Mouse (Mus musculus) kidney, postnatal 0 days (tissue): ENCODE measurements around the gene Far1. TPM values are rescaled to one million over a fixed set of nuclear protein-coding genes. Genes with fewer than 3 reads are reported as not detected.

ENCODE experiments used
- ATAC-seq: fragments of 200-750 bp; cut with Nextera tagmentation; replicated peaks from 2 replicates; pipeline ENCODE4 v1.8.0; 2017; ENCODE audit warnings: low read depth, moderate number of reproducible peaks, moderate TSS enrichment, moderate library complexity; ENCODE audit not compliant: low FRiP score
- DNase-seq: peaks from one replicate; pipeline ENCODE4 v3.0.0-alpha.2; 2016; ENCODE audit warnings: low spot score
- H3K27ac ChIP-seq: fragments of 300-500 bp; sonication (generic); 2 replicates; pipeline ENCODE4 v1.5.1; 2014; ENCODE audit warnings: mild to moderate bottlenecking
- H3K27me3 ChIP-seq: fragments of 300-500 bp; sonication (generic); 2 replicates; pipeline ENCODE4 v1.6.1; 2014; ENCODE audit warnings: low read length, mixed read lengths; ENCODE audit not compliant: insufficient read depth
- H3K36me3 ChIP-seq: fragments of 300-500 bp; sonication (generic); 2 replicates; pipeline ENCODE4 v1.6.1; 2014; ENCODE audit warnings: low read length, mixed read lengths; ENCODE audit not compliant: insufficient read depth
- H3K4me1 ChIP-seq: fragments of 300-500 bp; sonication (generic); replicated peaks from 2 replicates; pipeline ENCODE4 v1.6.1; 2014; ENCODE audit warnings: antibody characterized with exemption, low read length, mixed read lengths; ENCODE audit not compliant: insufficient read depth
- H3K4me2 ChIP-seq: fragments of 300-500 bp; sonication (generic); 2 replicates; pipeline ENCODE4 v1.6.1; 2014; ENCODE audit warnings: mild to moderate bottlenecking, low read length, moderate library complexity, mixed read lengths
- H3K4me3 ChIP-seq: fragments of 300-500 bp; sonication (generic); replicated peaks from 2 replicates; pipeline ENCODE4 v1.5.1; 2014; ENCODE audit warnings: low read depth, low read length
- H3K9ac ChIP-seq: fragments of 300-500 bp; sonication (generic); 2 replicates; pipeline ENCODE4 v1.6.1; 2014; ENCODE audit warnings: low read depth, low read length
- H3K9me3 ChIP-seq: fragments of 300-500 bp; sonication (generic); replicated peaks from 2 replicates; pipeline ENCODE4 v1.6.1; 2016; ENCODE audit warnings: low read length, inconsistent platforms, mixed read lengths
- CTCF ChIP-seq: IDR thresholded peaks from 2 replicates; pipeline ENCODE4 v1.5.1; 2016; ENCODE audit warnings: antibody characterized with exemption, low read depth, mild to moderate bottlenecking, moderate library complexity
- WGBS: fragments of 180-500 bp; shearing (Covaris S2); extraction: QIAGEN DNeasy Blood & Tissue Kit; methylation state at CpG from one replicate; pipeline ENCODE4 v1.1.7; 2014; 5-methylcytosine and 5-hydroxymethylcytosine counted together
- polyA plus RNA-seq: library from polyadenylated mRNA; unstranded; fragments of >200 nt; fragmentation: Nextera tagmentation; extraction: Ambion mirVana; gene quantifications from 2 replicates; pipeline ENCODE4 v1.2.1, GENCODE M21; 2015

The Far1 gene
- polyA plus RNA-seq, 1 experiment from 2014 or later, result 80.4 TPM

GRCm38 (mm10) chr7:113512527-113513285, 928 bp upstream of the Far1 start:
- no peak for TF ChIP-seq CTCF
- Histone ChIP-seq H3K9ac (peak overlapping the region; percentile 65), H3K9me3 (no peaks in the 10 kb centered on the region), H3K27ac (peak overlapping the region; percentile 51), H3K36me3 (no peaks in the 10 kb centered on the region), H3K27me3 (no peaks in the 10 kb centered on the region), H3K4me3 (peak overlapping the region; percentile 68), H3K4me1 (0 out of 2 replicates have a peak, but pooled peaks cover 15% of the 10 kb centered on the region), H3K4me2 (peak overlapping the region; percentile 82)
- WGBS, result 17% methylated on average over 20 of the region's 20 CpGs
- DNase-seq (no peak), ATAC-seq (no peak)

GRCm38 (mm10) chr7:113513963-113514649, 472 bp downstream of the Far1 start:
- H3K4me1 ChIP-seq, result 0 out of 2 replicates have a peak, but pooled peaks cover 15% of the 10 kb centered on the region
- peak overlapping the region; percentile 76 for H3K9ac ChIP-seq
- DNase-seq (peak; percentile 54), ATAC-seq (peak; percentile 56)
- WGBS, result under 1% methylated on average over 43 of the region's 45 CpGs
- H3K4me2 ChIP-seq, result peak overlapping the region; percentile 65
- TF ChIP-seq CTCF, result no peak
- peak overlapping the region; percentile 94 for H3K27ac ChIP-seq
- H3K27me3 ChIP-seq, result no peaks in the 10 kb centered on the region
- H3K4me3 ChIP-seq, result peak overlapping the region; percentile 68
- no peaks in the 10 kb centered on the region for H3K36me3 ChIP-seq
- no peaks in the 10 kb centered on the region for H3K9me3 ChIP-seq

- WGBS, result 83% methylated on average over 4 of the region's 4 CpGs
- DNase-seq (no peak), ATAC-seq (no peak)
- H3K36me3 ChIP-seq, result no peaks in the 10 kb centered on the region
- H3K4me2 ChIP-seq, result peak overlapping the region; percentile 34
- no peak overlapping the region for H3K27ac ChIP-seq
- 0 out of 2 replicates have a peak, but pooled peaks cover 15% of the 10 kb centered on the region for H3K4me1 ChIP-seq
- H3K27me3 ChIP-seq, result no peaks in the 10 kb centered on the region
- H3K9me3 ChIP-seq, result no peaks in the 10 kb centered on the region
- H3K4me3 ChIP-seq, result no peak overlapping the region
- no peak overlapping the region for H3K9ac ChIP-seq
- TF ChIP-seq CTCF, result no peak
Measured at GRCm38 (mm10) chr7:113515831-113516230, 2.2 kb downstream of the Far1 start.

GRCm38 (mm10) chr7:113518419-113518818, 4.8 kb downstream of the Far1 start:
- WGBS, result 49% methylated on average over 3 of the region's 3 CpGs
- Histone ChIP-seq H3K27me3 (no peaks in the 10 kb centered on the region), H3K9me3 (no peaks in the 10 kb centered on the region), H3K4me2 (no peak overlapping the region), H3K4me3 (no peak overlapping the region), H3K9ac (no peak overlapping the region), H3K4me1 (0 out of 2 replicates have a peak, but pooled peaks cover 12% of the 10 kb centered on the region), H3K27ac (no peak overlapping the region), H3K36me3 (no peaks in the 10 kb centered on the region)
- DNase-seq, result no peak
- ATAC-seq, result no peak
- no peak for TF ChIP-seq CTCF

GRCm38 (mm10) chr7:113518961-113519360, 5.3 kb downstream of the Far1 start:
- Histone ChIP-seq H3K4me2 (no peak overlapping the region), H3K9me3 (no peaks in the 10 kb centered on the region), H3K4me1 (0 out of 2 replicates have a peak, but pooled peaks cover 12% of the 10 kb centered on the region), H3K4me3 (no peak overlapping the region), H3K27ac (no peak overlapping the region), H3K9ac (no peak overlapping the region), H3K36me3 (no peaks in the 10 kb centered on the region), H3K27me3 (no peaks in the 10 kb centered on the region)
- 78% methylated on average over 2 of the region's 2 CpGs for WGBS
- DNase-seq (no peak), ATAC-seq (no peak)
- no peak for TF ChIP-seq CTCF

GRCm38 (mm10) chr7:113543158-113543557, 29.5 kb downstream of the Far1 start:
- no peak for DNase-seq
- no peaks in the 10 kb centered on the region for H3K9me3 ChIP-seq
- no peaks in the 10 kb centered on the region for H3K27me3 ChIP-seq
- no peak overlapping the region for H3K4me2 ChIP-seq
- H3K27ac ChIP-seq, result no peak overlapping the region
- ATAC-seq, result no peak
- TF ChIP-seq CTCF, result no peak
- no peak overlapping the region for H3K9ac ChIP-seq
- H3K4me3 ChIP-seq, result no peak overlapping the region
- 0 out of 2 replicates have a peak, but pooled peaks cover 10% of the 10 kb centered on the region for H3K36me3 ChIP-seq
- WGBS, result 51% methylated on average over 1 of the region's 1 CpGs
- H3K4me1 ChIP-seq, result no peaks in the 10 kb centered on the region
